Mouse (Mus musculus) heart, embryonic 14.5 days (tissue): ENCODE measurements around the gene Bpifb4. TPM values are rescaled to one million over a fixed set of nuclear protein-coding genes. Genes with fewer than 3 reads are reported as not detected.

Source experiments
- ATAC-seq: fragments of 200-750 bp; cut with Nextera tagmentation; 2 replicates; pipeline ENCODE4 v1.8.0; 2017; ENCODE audit warnings: low read depth, moderate TSS enrichment; ENCODE audit not compliant: insufficient number of reproducible peaks, insufficient read depth, low FRiP score
- H3K27ac ChIP-seq, 2 experiments: fragments of 200-500 bp in 1 of 2; fragments of 300-500 bp in 1 of 2; sonication (generic) in 1 of 2; replicated peaks in 1 of 2; 2 replicates each; pipeline ENCODE4 v1.5.1; 2012 to 2014; ENCODE audit warnings: low read depth in 2 of 2, low read length in 2 of 2, control low read depth in 1 of 2, mild to moderate bottlenecking in 1 of 2, mixed read lengths in 1 of 2; ENCODE audit not compliant: control insufficient read depth in 1 of 2, insufficient read depth in 1 of 2
- H3K27me3 ChIP-seq: fragments of 300-500 bp; sonication (generic); 2 replicates; pipeline ENCODE4 v1.6.1; 2014; ENCODE audit warnings: mild to moderate bottlenecking, low read length, control low read depth; ENCODE audit not compliant: control insufficient read depth, insufficient read depth
- H3K36me3 ChIP-seq: fragments of 300-500 bp; sonication (generic); 2 replicates; pipeline ENCODE4 v1.6.1; 2014; ENCODE audit warnings: mild to moderate bottlenecking, control low read depth, low read length, mixed read lengths; ENCODE audit not compliant: control insufficient read depth, insufficient read depth
- H3K4me1 ChIP-seq, 2 experiments: fragments of 200-500 bp in 1 of 2; fragments of 300-500 bp in 1 of 2; sonication (generic) in 1 of 2; 2 replicates each; pipeline ENCODE4 v1.6.1; 2012 to 2014; ENCODE audit warnings: low read length in 2 of 2, control low read depth in 1 of 2, mixed read lengths in 1 of 2; ENCODE audit not compliant: control insufficient read depth in 2 of 2, insufficient read depth in 2 of 2
- H3K4me2 ChIP-seq: fragments of 300-500 bp; sonication (generic); 2 replicates; pipeline ENCODE4 v1.6.1; 2014; ENCODE audit warnings: mild to moderate bottlenecking, low read length
- H3K4me3 ChIP-seq, 2 experiments: fragments of 200-500 bp in 1 of 2; fragments of 300-500 bp in 1 of 2; sonication (generic) in 1 of 2; 2 replicates each; pipeline ENCODE4 v1.5.1; 2012 to 2014; ENCODE audit warnings: low read length in 2 of 2, mild to moderate bottlenecking in 2 of 2, control low read depth in 1 of 2, low read depth in 1 of 2, moderate library complexity in 1 of 2; ENCODE audit not compliant: control insufficient read depth in 1 of 2, insufficient read depth in 1 of 2
- H3K9ac ChIP-seq: fragments of 300-500 bp; sonication (generic); 2 replicates; pipeline ENCODE4 v1.6.1; 2014; ENCODE audit warnings: mild to moderate bottlenecking, low read length
- H3K9me3 ChIP-seq: fragments of 300-500 bp; sonication (generic); 2 replicates; pipeline ENCODE4 v1.6.1; 2016; ENCODE audit warnings: low read length, control low read depth; ENCODE audit not compliant: control insufficient read depth
- WGBS: fragments of 180-500 bp; shearing (Covaris S2); extraction: QIAGEN DNeasy Blood & Tissue Kit; methylation state at CpG from one replicate; pipeline ENCODE4 v1.1.7; 2014; 5-methylcytosine and 5-hydroxymethylcytosine counted together
- polyA plus RNA-seq: library from polyadenylated mRNA; unstranded; fragments of >200 nt; fragmentation: Nextera tagmentation; extraction: Ambion mirVana; gene quantifications from 2 replicates; pipeline ENCODE4 v1.2.1, GENCODE M21; 2014

Gene Bpifb4
- polyA plus RNA-seq, 1 experiment from 2014 or later: not detected

GRCm38 (mm10) chr2:153962821-153963331 lies 24.9 kb downstream of the Bpifb4 start:
- Histone ChIP-seq H3K9ac (no peak overlapping the region), H3K9me3 (no peaks in the 10 kb centered on the region), H3K27me3 (no peaks in the 10 kb centered on the region; the same call in 1 of the 2 replicates), H3K27ac (no peak overlapping the region), H3K36me3 (no peaks in the 10 kb centered on the region), H3K4me3 (no peak overlapping the region), H3K4me1 (no peaks in the 10 kb centered on the region), H3K4me2 (no peak overlapping the region)
- 56% methylated on average over 4 of the region's 4 CpGs for WGBS
- no peak for ATAC-seq

GRCm38 (mm10) chr2:153963334-153963733 lies 25.3 kb downstream of the Bpifb4 start:
- no peaks in the 10 kb centered on the region for H3K36me3 ChIP-seq
- H3K4me3 ChIP-seq: no peak overlapping the region
- H3K9ac ChIP-seq: no peak overlapping the region
- H3K4me1 ChIP-seq: no peaks in the 10 kb centered on the region
- WGBS: 82% methylated on average over 1 of the region's 1 CpGs
- no peak overlapping the region for H3K4me2 ChIP-seq
- no peaks in the 10 kb centered on the region; the same call in 1 of the 2 replicates for H3K27me3 ChIP-seq
- no peak overlapping the region for H3K27ac ChIP-seq
- no peaks in the 10 kb centered on the region for H3K9me3 ChIP-seq
- no peak for ATAC-seq

- Histone ChIP-seq H3K9ac (no peak overlapping the region), H3K4me1 (no peaks in the 10 kb centered on the region), H3K4me2 (no peak overlapping the region), H3K9me3 (no peaks in the 10 kb centered on the region), H3K36me3 (no peaks in the 10 kb centered on the region), H3K4me3 (no peak overlapping the region), H3K27me3 (no peaks in the 10 kb centered on the region), H3K27ac (no peak overlapping the region)
- WGBS: 78% methylated on average over 5 of the region's 5 CpGs
- no peak for ATAC-seq
Measured at GRCm38 (mm10) chr2:153970221-153970620, 32.2 kb downstream of the Bpifb4 start.

- 46% methylated on average over 5 of the region's 5 CpGs for WGBS
- Histone ChIP-seq H3K9me3 (no peaks in the 10 kb centered on the region), H3K27me3 (no peaks in the 10 kb centered on the region), H3K4me3 (no peak within 1 kb of the TSS), H3K9ac (no peak within 1 kb of the TSS), H3K27ac (no peak within 1 kb of the TSS), H3K36me3 (no peaks in the 10 kb centered on the region), H3K4me1 (no peaks in the 10 kb centered on the region), H3K4me2 (no peak within 1 kb of the TSS)
- ATAC-seq: no peak
Measured at GRCm38 (mm10) chr2:153974582-153974981, 36.6 kb downstream of the Bpifb4 start, which contains the start of gene Bpifa6. TSS of gene Bpifa6 (plus strand) at chr2:153974945.

GRCm38 (mm10) chr2:153995770-153996169 lies 57.8 kb downstream of the Bpifb4 start:
- 12% methylated on average over 7 of the region's 7 CpGs for WGBS
- H3K9me3 ChIP-seq: no peaks in the 10 kb centered on the region
- ATAC-seq: no peak
- H3K27me3 ChIP-seq: no peaks in the 10 kb centered on the region
- H3K4me2 ChIP-seq: no peak overlapping the region
- H3K4me1 ChIP-seq: no peaks in the 10 kb centered on the region
- no peaks in the 10 kb centered on the region for H3K36me3 ChIP-seq
- no peak overlapping the region for H3K4me3 ChIP-seq
- H3K9ac ChIP-seq: no peak overlapping the region
- H3K27ac ChIP-seq: no peak overlapping the region

GRCm38 (mm10) chr2:154000501-154000900 lies 62.5 kb downstream of the Bpifb4 start:
- WGBS: 76% methylated on average over 3 of the region's 3 CpGs
- Histone ChIP-seq H3K9me3 (no peaks in the 10 kb centered on the region), H3K4me2 (no peak overlapping the region), H3K36me3 (no peaks in the 10 kb centered on the region), H3K4me1 (no peaks in the 10 kb centered on the region), H3K27ac (no peak overlapping the region), H3K4me3 (no peak overlapping the region), H3K27me3 (no peaks in the 10 kb centered on the region), H3K9ac (no peak overlapping the region)
- ATAC-seq: no peak

- no peaks in the 10 kb centered on the region for H3K9me3 ChIP-seq
- no peak overlapping the region for H3K27ac ChIP-seq
- no peak overlapping the region for H3K4me3 ChIP-seq
- H3K27me3 ChIP-seq: no peaks in the 10 kb centered on the region
- ATAC-seq: no peak
- no peaks in the 10 kb centered on the region for H3K4me1 ChIP-seq
- no peak overlapping the region for H3K4me2 ChIP-seq
- H3K36me3 ChIP-seq: no peaks in the 10 kb centered on the region
- H3K9ac ChIP-seq: no peak overlapping the region
Measured at GRCm38 (mm10) chr2:154001056-154001455, 63.0 kb downstream of the Bpifb4 start.

GRCm38 (mm10) chr2:154004456-154004855 lies 66.4 kb downstream of the Bpifb4 start:
- H3K36me3 ChIP-seq: no peaks in the 10 kb centered on the region
- H3K4me3 ChIP-seq: no peak overlapping the region
- no peak overlapping the region for H3K27ac ChIP-seq

More at GRCm38 (mm10) chr2:154004456-154004855, 66.4 kb downstream of the Bpifb4 start:
- no peak for ATAC-seq
- Histone ChIP-seq H3K9me3 (no peaks in the 10 kb centered on the region), H3K4me2 (no peak overlapping the region), H3K9ac (no peak overlapping the region), H3K4me1 (no peaks in the 10 kb centered on the region), H3K27me3 (no peaks in the 10 kb centered on the region)
- WGBS: 58% methylated on average over 1 of the region's 1 CpGs
